ENCODE assay signal across 10 mouse cellular contexts in genomic region chr16:20240468-20241414, GRCm38 (mm10). TPM values are rescaled to one million over a fixed set of nuclear protein-coding genes. Genes with fewer than 3 reads are reported as not detected.
DNase-seq lines count a peak whose midpoint lies in the region; ATAC-seq and TF ChIP-seq lines count a peak whose summit lies in the region.
"Had no signal": no experiment of that assay in that cellular context is flagged by ENCODE, and none has a peak within 500 bp of the region (broad histone marks: within the 10 kb centered on the region; RNA-seq: fewer than 3 reads in every experiment).

Map6d1 (minus strand) TSS chr16:20241358.

- intact Hi-C loops in gastrocnemius, postnatal 14 days (cut with DNase I; ENCODE audit: low total_unique reads), result no loop called here

- WGBS in intestine, embryonic 15.5 days, result under 1% methylated on average over 88 of the region's 90 CpGs
- under 1% methylated on average over 87 of the region's 90 CpGs for WGBS in midbrain, postnatal 0 days

- H3K4me1 ChIP-seq in intestine, embryonic 15.5 days (replicated peaks), result no peaks in the 10 kb centered on the region
- no peaks in the 10 kb centered on the region for H3K4me1 ChIP-seq in midbrain, postnatal 0 days (ENCODE audit: insufficient read depth, low read length)

- H3K9me3 ChIP-seq in intestine, embryonic 15.5 days, result no peaks in the 10 kb centered on the region
- no peaks in the 10 kb centered on the region for H3K9me3 ChIP-seq in midbrain, postnatal 0 days (ENCODE audit: low read length)

- H3K27ac ChIP-seq in intestine, embryonic 15.5 days, result no peak within 1 kb of the TSS
- peak within 1 kb of the TSS; percentile 85 for H3K27ac ChIP-seq in midbrain, postnatal 0 days (ENCODE audit: low read depth, low read length)

- H3K4me2 ChIP-seq in intestine, embryonic 15.5 days (replicated peaks), result peak within 1 kb of the TSS; percentile 97
- peak within 1 kb of the TSS; percentile 78 for H3K4me2 ChIP-seq in midbrain, postnatal 0 days (ENCODE audit: low read depth, low read length, poor library complexity, severe bottlenecking)

- peak within 1 kb of the TSS; percentile 70 for H3K4me3 ChIP-seq in intestine, embryonic 15.5 days (replicated peaks)
- H3K4me3 ChIP-seq in midbrain, postnatal 0 days (ENCODE audit: low read depth, low read length), result peak within 1 kb of the TSS; percentile 70

- H3K36me3 ChIP-seq in intestine, embryonic 15.5 days, result no peaks in the 10 kb centered on the region
- H3K36me3 ChIP-seq in midbrain, postnatal 0 days (ENCODE audit: insufficient read depth, low read length), result peaks cover 6% of the 10 kb centered on the region
- H3K36me3 ChIP-seq: G1E had no signal

- peak; percentile 53 for DNase-seq in layer of hippocampus, adult 11-12 months (ENCODE audit: low spot score)
- DNase-seq in layer of hippocampus, adult 9-10 months (ENCODE audit: low spot score), result no peak
- peak; percentile 75 to 79 for DNase-seq in cerebellum, postnatal 36 days
- peak; percentile 31 for DNase-seq in gastrocnemius, postnatal 14 days
- peak; percentile 7 for DNase-seq in liver
- peak; percentile 58 for DNase-seq in midbrain, postnatal 0 days (ENCODE audit: low spot score)
- DNase-seq in testis, postnatal 10 days (ENCODE audit: low spot score), result peak; percentile 69

- peak within 1 kb of the TSS; percentile 57 for H3K9ac ChIP-seq in intestine, embryonic 15.5 days
- H3K9ac ChIP-seq in midbrain, postnatal 0 days (replicated peaks; ENCODE audit: low read length, poor library complexity, severe bottlenecking), result peak within 1 kb of the TSS; percentile 80

- no peak for TF ChIP-seq CTCF in midbrain, postnatal 0 days (IDR thresholded peaks at IDR 0.05)

- peaks cover 7% of the 10 kb centered on the region; the same call in 1 of the 2 replicates for H3K27me3 ChIP-seq in intestine, embryonic 15.5 days (replicated peaks)
- H3K27me3 ChIP-seq in midbrain, postnatal 0 days (ENCODE audit: insufficient read depth, low read length), result no peaks in the 10 kb centered on the region

- peak; percentile 87 for ATAC-seq in intestine, embryonic 15.5 days
- ATAC-seq in midbrain, postnatal 0 days (ENCODE audit: low FRiP score), result peak; percentile 87

RNA-seq across cellular contexts. Expression of gene Map6d1, which starts in this region (rescaled TPM):
- total RNA-seq in gastrocnemius, postnatal 14 days (2021), result under 1 TPM; 0.44 to 0.68 TPM
- polyA plus RNA-seq in intestine, embryonic 15.5 days (2015; fragmentation: Nextera tagmentation; extraction: Ambion mirVana), result 0.49 and 0.60 TPM in 2 replicates
- 8.6 and 9.7 TPM in 2 replicates for total RNA-seq in midbrain, postnatal 0 days (2014; rRNA removed)
- 3.7 and 4.3 TPM in 2 replicates for polyA plus RNA-seq in midbrain, postnatal 0 days (2015; fragmentation: Nextera tagmentation; extraction: Ambion mirVana)
- total RNA-seq: G1E; neutrophil, adult 5-6 weeks had no signal
- polyA plus RNA-seq: G1E had no signal

Comparison
In these comparisons a context has a peak if more than half of its experiments do, and no peak if none do; other contexts are left out.
1. Peak in DNase-seq in gastrocnemius, postnatal 14 days; RNA of the gene not detected or under 1 TPM.
2. Peak in ATAC-seq, H3K4me3 ChIP-seq, H3K9ac ChIP-seq and H3K4me2 ChIP-seq in intestine, embryonic 15.5 days; RNA of the gene not detected or under 1 TPM.